Mouse (Mus musculus): ENCODE data around the gene Atf7. TPM values are rescaled to one million over a fixed set of nuclear protein-coding genes. Genes with fewer than 3 reads are reported as not detected.
A peak's percentile ranks its signal among the peaks of the same experiment; 100 is the strongest.

Atf7 gene
- total RNA-seq, 2 experiments from 2014 or later = 43.1 to 124 TPM

DNA sequence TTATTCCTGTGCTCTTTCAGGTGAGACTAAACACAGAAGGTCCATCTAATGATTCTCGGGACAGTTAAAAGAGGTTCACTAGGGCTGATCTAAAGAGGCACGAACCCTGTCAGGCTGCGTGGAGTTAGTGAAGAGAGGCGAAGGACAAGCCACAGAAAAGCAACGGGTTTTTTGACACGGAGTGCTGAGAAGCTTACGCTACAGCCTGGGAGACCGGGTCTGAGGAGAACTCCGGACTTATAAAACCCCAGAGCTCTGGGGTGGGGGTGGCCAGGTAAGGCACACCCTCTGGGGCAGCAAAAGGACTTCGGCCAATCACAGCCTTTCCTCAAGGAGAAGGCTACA, 107.7 kb downstream of the Atf7 start:
- no peak for ATAC-seq (replicated peaks; ENCODE audit: poor library complexity, severe bottlenecking)

DNA sequence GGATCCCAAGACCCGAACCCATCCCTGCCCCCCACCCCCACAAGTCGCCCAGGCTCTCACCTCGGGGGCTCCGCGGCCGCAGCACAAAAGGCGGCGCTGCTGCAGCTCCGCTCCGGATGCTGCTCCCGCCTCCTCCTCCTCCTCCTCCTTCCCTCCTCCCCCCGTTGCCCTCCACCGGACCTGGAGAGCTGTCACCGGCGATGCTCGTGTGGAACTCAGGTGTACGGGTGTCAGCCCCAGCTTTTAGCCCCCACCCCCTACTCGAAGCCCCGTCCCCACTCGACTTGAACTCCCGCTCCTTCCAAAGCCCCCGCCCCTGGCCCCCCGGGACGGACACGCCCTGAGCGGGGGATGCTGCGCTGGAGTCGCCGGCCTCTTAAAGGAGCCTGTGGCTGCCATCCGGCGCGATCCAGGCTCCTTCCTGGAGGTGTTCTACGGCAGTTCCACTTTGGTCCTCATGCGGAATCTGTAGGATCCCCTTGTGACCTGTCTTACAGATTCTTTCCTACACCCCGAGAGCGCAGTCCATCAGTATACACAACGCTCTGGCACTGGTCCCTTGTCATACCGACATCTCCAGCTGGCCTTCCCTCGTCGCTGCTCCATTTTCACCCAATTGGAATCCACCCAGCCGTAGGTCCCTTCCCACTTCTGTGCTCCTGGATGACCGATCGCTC, 108.4 kb downstream of the Atf7 start, which contains the start of gene Map3k12:
Gene Map3k12 (minus strand): TSS at position 337 of the 677 bp plus-strand sequence.
- peak; percentile 10 for ATAC-seq (replicated peaks; ENCODE audit: poor library complexity, severe bottlenecking)

DNA sequence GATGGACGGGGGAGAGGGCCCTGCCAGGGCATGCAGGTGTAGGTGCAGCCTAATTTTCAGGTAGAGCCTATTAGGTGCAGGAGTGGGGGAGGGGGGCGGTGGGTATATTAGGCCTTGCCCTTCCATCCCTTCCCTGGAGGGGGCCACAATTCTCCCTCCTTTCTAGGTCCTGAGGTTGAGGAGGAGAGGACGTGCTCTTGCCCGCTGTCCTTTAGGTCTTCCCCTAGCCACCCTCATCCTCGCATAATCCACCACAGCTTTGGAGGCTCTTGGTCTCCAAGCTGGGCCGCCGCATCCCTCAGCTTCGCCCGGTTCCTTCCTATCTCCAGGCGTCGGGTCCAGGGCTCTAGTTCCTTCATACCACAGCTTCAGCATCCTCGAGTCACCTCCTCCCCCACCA, 109.0 kb downstream of the Atf7 start:
- no peak for ATAC-seq (replicated peaks; ENCODE audit: poor library complexity, severe bottlenecking)

DNA sequence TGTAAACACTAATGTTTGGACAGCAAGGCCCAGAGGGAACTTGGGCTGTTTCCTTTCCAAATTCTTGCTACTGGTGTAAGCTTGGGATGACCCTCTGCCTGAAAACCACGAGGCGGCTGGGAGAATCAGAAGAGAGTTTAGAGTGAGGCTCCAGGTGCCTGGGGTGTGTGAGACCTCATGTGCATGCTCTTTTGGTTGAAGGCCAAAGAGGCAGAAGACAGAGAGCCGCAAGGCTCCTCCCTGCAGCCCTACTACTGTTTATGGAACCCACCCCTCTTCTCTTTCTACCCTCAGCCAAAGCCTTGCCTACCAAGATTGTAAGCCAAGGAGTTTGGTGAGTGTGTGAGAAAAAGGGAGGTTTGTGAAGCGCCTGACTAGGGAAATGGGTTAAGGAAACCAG, 109.5 kb downstream of the Atf7 start:
- no peak for ATAC-seq (replicated peaks; ENCODE audit: poor library complexity, severe bottlenecking)

DNA sequence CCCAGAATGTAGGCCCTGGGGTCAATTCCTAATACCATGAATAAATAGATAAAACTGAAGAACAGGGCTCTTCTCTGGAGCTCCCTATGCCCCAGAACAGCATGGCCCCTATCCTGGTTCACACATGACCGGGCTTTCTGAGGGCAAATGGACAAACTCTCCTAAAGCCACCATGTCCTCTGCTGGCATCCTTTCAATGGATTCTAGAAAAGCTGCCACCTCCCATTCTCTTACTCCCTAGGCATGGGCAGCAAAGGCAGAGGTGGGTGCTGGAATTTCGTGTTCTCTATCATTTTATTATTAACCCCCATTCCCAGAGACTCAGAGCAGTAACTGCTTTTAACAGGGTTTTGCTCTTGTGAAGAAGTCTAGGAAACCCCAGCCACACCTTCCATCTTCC, 110.0 kb downstream of the Atf7 start:
- no peak for ATAC-seq (replicated peaks; ENCODE audit: poor library complexity, severe bottlenecking)

DNA sequence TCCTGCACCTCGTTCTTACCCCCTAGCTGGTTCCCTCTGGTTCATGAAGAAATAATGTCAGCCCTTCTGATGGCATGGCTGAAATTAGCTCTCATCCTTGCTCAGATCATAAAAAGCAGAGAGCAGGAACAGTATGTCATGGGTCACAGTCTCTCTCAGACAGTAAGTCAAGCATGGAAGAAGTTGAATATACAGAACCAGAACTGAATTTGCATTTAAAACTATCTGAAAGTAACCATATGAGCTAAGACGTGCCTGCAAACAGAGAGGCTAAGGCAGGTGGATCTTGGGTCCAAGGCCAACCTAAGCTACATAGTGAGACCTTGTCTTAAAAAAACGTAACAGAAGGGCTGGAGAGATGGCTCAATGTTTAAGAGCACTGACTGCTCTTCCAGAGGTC, 112.3 kb downstream of the Atf7 start:
- ATAC-seq (replicated peaks; ENCODE audit: poor library complexity, severe bottlenecking) = no peak

DNA sequence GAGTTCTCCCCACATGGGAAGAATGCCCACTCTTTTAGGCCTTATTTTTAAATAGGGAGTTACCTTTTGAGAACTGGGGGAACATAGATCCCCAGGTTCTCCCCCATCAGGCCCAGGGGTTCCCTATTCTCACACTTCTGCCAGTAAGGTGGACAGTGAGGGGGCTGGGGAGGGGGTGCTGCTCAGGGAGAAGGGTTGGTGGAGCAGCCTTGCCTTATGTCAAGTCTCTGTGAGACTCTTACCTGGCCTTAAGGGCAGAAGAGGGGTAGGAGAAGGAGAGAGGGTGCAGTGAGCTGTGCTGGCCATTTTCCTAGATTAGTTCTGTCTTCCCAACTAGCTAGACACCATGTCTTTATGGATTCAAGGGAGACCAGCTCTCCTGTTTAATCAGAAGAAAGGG, 112.8 kb downstream of the Atf7 start:
- ATAC-seq (replicated peaks; ENCODE audit: poor library complexity, severe bottlenecking) = no peak

DNA sequence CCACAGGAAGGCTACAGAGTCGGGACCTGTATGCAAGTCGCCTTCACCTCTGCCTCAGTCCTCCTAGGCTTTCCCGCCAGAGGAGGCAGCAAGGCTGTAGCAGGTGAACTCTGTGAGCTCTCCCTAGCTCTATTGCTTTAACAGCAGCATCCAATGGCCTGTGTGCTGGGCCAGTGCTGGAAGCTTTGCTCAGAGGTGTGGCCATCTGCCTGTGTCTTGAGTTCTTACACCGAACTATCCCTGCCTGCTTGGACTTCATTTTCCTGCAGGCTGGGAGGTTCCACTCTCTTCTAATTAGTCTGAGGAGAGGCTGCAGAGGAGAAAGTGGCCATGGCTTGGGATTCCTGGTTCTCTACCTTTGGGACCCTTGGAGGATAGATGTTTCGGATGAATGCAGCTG, 113.3 kb downstream of the Atf7 start:
- no peak for ATAC-seq (replicated peaks; ENCODE audit: poor library complexity, severe bottlenecking)

DNA sequence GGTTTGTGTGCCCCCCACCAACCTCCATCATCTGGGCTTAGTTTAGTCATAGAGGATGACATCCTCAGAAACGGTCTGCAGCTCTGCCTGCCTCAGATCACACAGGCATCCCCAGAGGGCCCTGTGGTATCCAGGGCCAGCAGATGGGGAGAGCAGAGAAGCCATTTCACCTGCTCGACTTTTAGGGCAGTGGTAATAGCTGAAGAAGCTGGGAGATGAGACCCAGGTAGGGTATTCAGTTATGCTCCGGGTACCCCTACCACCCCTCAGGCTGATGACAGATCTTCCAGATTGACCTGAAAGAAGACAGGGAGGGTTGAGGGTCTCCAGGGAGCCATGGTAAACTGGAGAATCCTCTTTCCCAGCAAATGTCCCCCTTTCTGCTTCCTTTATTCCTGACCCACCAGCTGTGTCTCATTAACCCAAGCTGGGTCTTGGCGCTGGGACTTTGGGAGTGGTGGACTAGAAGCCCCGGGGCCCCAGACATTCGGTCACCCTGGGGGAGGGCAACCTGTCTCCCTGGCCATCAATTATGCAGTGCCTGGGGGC, 113.9 kb downstream of the Atf7 start:
- ATAC-seq (replicated peaks; ENCODE audit: poor library complexity, severe bottlenecking) = no peak

DNA sequence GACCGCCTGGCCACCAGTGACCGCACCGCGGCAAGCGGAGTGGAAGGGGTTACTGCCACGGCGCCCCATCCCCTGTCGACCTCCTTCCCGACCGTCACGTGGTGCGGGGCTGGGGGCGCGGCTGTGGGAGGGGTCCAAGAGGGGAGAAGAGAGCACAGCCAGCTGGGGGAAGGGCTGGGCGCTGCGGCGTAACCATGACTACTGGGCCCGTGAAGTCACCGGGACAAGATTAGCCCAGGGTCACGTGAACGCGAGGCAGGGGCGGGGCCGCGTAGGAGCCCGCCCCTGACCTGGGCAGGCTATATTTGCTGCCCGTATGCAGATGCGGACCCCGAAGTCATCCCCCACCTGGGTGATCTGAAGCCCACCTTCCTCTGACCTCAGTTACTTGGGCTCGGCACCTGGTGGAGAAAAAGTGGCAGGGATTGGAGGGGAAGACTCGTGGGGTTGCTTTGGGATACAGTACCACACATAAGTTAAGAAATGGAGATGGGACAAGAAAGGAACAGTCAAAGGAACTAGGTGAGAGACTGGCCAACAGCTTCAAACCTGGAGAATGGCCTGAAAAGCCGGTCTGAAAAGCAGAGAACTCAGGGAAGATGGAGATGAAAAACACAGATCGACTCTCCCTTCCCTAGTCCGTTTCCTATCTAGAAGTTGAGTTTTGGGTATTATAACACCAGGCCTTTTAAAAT, 114.5 kb downstream of the Atf7 start:
- ATAC-seq (replicated peaks; ENCODE audit: poor library complexity, severe bottlenecking) = peak; percentile 87

DNA sequence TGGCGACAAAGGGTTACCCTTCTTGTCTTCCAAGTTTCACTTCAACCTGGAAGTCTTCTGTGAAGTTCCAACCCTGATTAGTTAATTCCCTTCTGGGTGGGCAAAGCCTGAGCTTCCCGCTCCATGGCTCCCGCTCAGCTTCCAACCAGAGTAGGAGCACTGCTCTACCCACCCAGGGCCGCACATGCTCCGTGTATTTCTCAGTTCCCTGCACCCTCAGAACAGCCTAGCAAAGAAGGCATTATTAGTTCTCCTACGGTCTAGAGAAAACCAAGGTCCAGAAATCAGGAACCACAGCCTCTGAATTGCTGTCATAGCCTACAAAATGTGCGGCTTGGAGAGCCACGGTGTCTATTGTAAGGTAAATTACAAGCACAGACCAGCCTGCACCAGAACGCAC, 115.2 kb downstream of the Atf7 start:
- peak; percentile 19 for ATAC-seq (replicated peaks; ENCODE audit: poor library complexity, severe bottlenecking)

DNA sequence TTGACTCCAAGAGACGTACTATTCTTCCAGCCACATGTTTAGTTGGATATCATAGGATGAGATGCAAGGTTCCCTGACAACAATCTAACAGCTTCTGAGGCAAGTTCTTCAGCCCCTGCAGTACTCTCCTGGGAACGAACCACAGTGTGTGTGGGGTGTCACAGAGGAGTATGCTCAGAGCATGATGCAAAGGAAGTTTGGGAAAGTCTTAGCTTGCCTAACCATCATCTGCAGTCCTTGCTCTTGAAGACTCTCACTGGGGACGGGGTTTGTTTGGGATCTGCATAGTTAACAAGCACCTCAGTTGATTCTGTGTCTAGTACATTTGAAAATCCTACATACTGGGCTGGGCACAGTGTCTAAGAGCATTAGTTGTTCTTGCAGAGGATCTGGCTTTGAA, 116.9 kb downstream of the Atf7 start:
- ATAC-seq (replicated peaks; ENCODE audit: poor library complexity, severe bottlenecking) = no peak

DNA sequence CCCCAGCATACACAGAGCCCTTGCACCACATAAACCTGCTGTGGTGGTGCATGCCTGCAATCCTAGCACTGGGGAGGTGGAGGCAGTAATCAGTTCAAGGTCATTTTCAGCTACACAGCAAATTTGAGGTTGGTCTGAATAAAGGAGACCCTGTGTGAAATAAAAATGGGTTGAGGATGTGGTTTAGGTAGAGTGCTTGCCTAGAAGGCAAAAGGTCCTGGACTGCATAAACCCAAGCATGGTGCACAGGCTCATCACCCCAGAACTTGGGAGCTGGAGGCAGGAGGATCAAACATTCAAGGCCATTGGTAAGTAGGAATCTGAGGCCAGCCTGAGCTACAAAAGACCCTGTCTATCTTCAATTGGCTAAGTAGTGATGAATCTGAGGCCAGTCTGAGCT, 117.7 kb downstream of the Atf7 start:
- no peak for ATAC-seq (replicated peaks; ENCODE audit: poor library complexity, severe bottlenecking)

DNA sequence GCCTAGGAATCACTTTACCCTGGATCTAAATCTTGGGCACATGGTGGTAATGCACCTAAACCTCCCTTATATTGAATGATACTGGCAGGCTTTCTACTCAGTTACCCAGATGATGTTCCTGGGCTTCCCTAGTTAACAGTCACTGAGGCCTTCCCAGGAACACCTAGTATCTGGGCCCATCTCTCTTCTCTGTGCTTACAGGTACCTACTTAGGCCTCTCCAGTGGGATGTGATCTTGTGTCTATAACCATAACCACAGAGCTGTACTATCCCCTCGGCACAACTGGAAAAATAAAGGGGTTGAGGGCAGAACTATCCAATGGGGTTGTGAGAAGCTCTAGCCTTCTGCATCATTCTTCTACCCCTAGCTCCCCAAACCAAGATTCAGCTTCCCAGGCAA, 118.4 kb downstream of the Atf7 start:
- no peak for ATAC-seq (replicated peaks; ENCODE audit: poor library complexity, severe bottlenecking)

DNA sequence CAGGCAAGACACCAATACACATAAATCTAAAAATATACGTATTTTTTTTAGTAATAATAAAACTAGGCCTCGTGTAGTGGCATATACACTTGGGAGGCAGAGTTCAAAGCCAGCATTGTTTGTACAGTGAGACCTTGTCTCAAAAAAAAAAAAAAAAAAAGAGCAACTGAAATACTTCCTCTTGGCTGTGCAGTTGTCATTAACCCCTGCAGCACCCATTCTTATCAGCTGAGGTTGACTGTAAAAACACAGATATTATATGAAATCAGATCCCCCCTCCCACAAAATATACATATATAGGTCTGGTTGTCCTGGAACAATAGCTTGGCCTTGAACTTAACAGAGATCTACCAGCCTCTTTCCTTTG, 118.8 kb downstream of the Atf7 start:
- ATAC-seq (replicated peaks; ENCODE audit: poor library complexity, severe bottlenecking) = no peak

DNA sequence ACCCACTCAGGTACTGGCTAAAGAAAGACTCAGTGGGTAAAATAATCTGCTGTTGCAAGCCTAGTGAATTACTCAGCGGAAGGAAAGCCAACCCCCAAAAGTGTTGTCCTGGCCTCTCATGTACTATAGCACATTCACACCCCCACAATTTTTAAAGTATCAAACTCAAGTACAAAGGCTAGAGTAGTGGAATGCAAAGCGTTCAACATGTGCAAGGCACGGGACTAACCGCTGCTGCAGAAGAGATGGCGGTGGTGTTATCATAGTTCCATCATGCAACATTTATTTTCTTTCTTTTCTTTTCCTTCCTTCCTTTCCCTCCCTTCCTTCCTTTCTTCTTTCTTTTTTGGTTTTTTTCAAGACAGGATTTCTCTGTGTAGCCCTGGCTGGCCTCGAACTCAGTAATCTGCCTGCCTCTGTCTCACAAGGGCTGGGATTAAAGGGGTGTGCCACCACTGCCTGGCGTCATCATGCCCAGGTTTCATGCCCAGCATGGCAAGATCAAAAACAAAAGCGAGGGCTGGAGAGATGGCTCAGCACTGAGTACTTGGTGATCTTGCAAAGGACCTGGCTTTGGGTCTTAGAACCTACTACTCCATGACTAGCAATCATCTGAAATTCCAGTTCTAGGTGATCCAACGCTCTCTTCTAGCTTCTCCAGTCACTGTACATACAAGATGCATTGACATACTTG, 119.3 kb downstream of the Atf7 start:
- no peak for ATAC-seq (replicated peaks; ENCODE audit: poor library complexity, severe bottlenecking)

DNA sequence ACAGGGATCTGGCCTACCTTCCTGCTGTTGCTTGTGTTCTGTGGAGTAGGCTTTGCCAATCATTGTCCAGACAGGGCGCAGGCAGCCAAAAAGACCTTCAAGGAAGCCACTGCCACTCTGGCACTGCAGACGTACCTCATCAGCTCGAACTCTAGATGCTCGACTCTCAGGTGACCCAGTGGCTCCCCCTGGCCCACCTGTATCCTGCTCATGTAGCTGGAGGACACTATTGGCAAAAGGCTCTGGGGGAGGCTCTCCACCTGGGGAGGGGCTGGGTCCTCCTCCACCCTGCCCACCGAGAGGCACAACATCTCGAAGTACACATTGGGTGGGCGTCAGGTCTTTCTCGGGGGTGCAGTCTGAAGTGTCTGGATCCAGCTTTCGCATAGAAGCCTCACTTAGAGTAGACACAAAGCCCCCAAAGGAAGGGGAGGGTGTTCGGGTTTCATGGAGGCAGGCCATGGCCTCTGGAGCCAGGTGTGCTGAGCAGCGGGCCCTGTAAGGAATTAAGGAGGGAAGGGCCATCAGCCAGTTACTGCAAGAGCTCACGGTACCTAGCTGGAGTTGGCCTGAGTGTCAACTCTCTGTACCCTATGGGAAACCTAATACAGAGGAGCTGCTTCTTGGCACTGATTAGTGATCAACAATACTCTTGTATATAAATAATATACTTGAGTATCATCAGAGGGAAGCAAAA, 120.0 kb downstream of the Atf7 start:
- no peak for ATAC-seq (replicated peaks; ENCODE audit: poor library complexity, severe bottlenecking)

DNA sequence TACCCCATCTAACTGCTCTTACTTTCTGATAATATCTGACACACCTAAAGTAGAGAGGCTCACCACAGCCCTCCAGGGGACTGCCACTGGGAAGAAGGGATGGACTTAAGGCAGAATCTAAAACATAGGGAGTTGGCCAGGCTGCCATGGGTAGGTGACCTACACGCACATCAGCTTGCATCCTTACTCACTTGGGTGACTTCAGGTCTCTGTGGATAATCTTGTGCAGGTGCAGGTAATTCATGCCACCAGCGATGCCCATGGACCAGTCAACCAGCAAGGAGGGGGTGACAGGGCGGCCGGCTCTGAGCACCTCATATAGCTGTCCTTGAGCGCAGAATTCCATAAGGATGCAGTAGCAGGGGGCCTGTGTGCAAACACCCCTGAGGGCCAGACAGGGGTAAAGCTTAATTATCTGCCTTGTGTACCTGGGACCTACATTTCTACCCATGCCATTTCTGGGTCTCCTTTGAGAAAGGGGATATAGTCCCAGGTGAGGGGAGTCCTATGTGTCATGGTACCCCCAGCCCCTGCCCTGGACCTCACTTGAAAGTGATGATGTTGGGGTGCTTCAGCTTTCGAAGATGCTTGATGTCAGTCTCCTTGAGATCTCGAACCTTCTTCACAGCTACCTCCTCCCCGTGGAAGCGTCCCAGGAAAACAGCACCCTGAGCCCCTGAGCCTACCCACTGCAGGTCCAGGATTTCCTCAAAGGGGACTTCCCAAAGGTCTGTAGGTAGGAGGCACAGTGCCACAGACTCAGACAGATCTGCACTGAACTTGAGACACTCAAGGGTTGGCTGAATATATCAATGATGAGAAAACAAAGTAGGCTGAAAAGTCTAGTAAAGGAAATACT, 121.1 kb downstream of the Atf7 start:
- ATAC-seq (replicated peaks; ENCODE audit: poor library complexity, severe bottlenecking) = no peak

DNA sequence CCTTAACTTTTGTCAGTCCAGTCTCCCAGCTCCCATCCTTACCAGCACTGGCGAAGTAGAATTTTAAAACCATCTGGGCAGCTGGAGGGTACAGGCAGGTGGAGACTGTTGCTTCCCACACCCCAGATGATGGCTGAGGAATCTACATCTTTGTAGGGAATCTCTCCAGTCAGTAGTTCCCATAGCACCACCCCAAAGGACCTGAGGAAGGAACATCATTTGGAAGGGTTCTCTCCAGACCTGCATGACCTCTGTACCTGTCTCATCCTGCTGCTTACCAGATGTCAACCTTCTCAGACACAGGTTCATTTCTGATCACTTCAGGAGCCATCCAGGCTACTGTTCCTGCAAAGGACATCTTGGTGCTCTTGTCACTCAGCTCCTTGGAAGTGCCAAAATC, 121.8 kb downstream of the Atf7 start, which contains the start of gene Gm10337:
Gene Gm10337 (plus strand): TSS at position 276 of the 400 bp plus-strand sequence.
- no peak for ATAC-seq (replicated peaks; ENCODE audit: poor library complexity, severe bottlenecking)
